ENCODE assay signal across 11 mouse cellular contexts in the genomic region with DNA sequence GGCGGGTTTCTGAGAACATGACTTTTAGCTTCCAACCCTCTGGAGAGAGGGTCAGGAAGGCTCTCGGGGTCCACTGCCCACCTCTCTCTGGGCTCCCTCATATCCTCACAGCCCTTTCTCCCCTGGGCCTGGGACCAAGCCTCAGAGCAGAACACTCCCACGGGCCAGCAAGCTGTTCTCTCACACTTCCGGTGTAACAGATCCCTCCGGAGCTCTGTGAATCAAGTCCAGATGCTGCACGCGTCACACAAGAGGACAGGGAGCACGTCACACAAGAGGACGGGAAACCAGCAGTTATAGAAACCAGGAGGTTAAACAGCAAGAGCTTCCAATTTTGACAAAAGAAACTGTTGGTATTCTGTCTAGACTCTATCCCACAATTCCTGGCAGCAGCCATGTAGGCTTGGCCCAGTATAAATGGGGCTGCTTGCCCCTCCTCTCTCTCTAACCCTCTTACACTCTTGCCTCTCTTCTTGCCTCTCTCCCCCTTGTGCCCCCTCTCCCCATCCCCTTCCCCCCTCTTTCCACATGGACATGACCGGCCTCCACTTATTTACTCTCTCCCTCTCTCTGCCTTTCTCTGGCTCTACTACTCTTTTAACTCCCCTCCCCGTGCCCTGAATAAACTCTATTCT. TPM values are rescaled to one million over a fixed set of nuclear protein-coding genes. Genes with fewer than 3 reads are reported as not detected.
DNase-seq lines count a peak whose midpoint lies in the region; ATAC-seq lines count a peak whose summit lies in the region.
"Had no signal": no experiment of that assay in that cellular context is flagged by ENCODE, and none has a peak within 500 bp of the region (broad histone marks: within the 10 kb centered on the region; RNA-seq: fewer than 3 reads in every experiment).

No protein-coding gene starts in this region.

- no peak overlapping the region for H3K9ac ChIP-seq in hindbrain, embryonic 11.5 days (ENCODE audit: low read depth, low read length)
- no peak overlapping the region for H3K9ac ChIP-seq in hindbrain, embryonic 16.5 days (ENCODE audit: low read depth, low read length)
- H3K9ac ChIP-seq: neural tube, embryonic 12.5 days had no signal

- WGBS in hindbrain, embryonic 11.5 days: 76% methylated on average over 11 of the region's 11 CpGs
- WGBS in hindbrain, embryonic 16.5 days: 79% methylated on average over 11 of the region's 11 CpGs

- no peak overlapping the region for H3K27ac ChIP-seq in hindbrain, embryonic 11.5 days (ENCODE audit: low read depth, low read length)
- no peak overlapping the region for H3K27ac ChIP-seq in hindbrain, embryonic 16.5 days (ENCODE audit: low read depth, low read length)
- H3K27ac ChIP-seq: macrophage; neural tube, embryonic 12.5 days had no signal

- H3K27me3 ChIP-seq in hindbrain, embryonic 11.5 days (ENCODE audit: control insufficient read depth, insufficient read depth, low read length): no peaks in the 10 kb centered on the region
- no peaks in the 10 kb centered on the region for H3K27me3 ChIP-seq in hindbrain, embryonic 16.5 days (replicated peaks; ENCODE audit: control insufficient read depth, insufficient read depth, low read length)
- H3K27me3 ChIP-seq: neural tube, embryonic 12.5 days had no signal

- no peak for ATAC-seq in hindbrain, embryonic 11.5 days (ENCODE audit: low FRiP score)
- no peak for ATAC-seq in hindbrain, embryonic 16.5 days

- no peaks in the 10 kb centered on the region for H3K36me3 ChIP-seq in hindbrain, embryonic 11.5 days (ENCODE audit: control insufficient read depth, insufficient read depth, low read length)
- no peaks in the 10 kb centered on the region for H3K36me3 ChIP-seq in hindbrain, embryonic 16.5 days (ENCODE audit: control insufficient read depth, insufficient read depth, low read length)
- H3K36me3 ChIP-seq: neural tube, embryonic 12.5 days had no signal

- no peak overlapping the region for H3K4me2 ChIP-seq in hindbrain, embryonic 11.5 days (replicated peaks; ENCODE audit: low read depth, low read length)
- H3K4me2 ChIP-seq in hindbrain, embryonic 16.5 days (ENCODE audit: low read length): no peak overlapping the region
- H3K4me2 ChIP-seq: neural tube, embryonic 12.5 days had no signal

- no peak overlapping the region for H3K4me3 ChIP-seq in hindbrain, embryonic 11.5 days (ENCODE audit: low read depth, low read length)
- H3K4me3 ChIP-seq in hindbrain, embryonic 16.5 days (ENCODE audit: low read length): no peak overlapping the region
- H3K4me3 ChIP-seq: neural tube, embryonic 12.5 days had no signal

- DNase-seq in hindbrain, embryonic 11.5 days (ENCODE audit: low spot score): peak; percentile 19
- peak; percentile 62 for DNase-seq in embryo, embryonic 11 days
- DNase-seq in fibroblast of lung, adult 2 months (ENCODE audit: low read depth): peak; percentile 54
- peak; percentile 73 for DNase-seq in kidney, postnatal 10 days
- no peak for DNase-seq in right cerebral cortex, postnatal 4 days
- DNase-seq in thymus, postnatal 14 days: no peak
- DNase-seq: spleen, adult 18-20 months; thymus, postnatal 25 days had no signal

- no peaks in the 10 kb centered on the region for H3K4me1 ChIP-seq in hindbrain, embryonic 11.5 days (replicated peaks; ENCODE audit: control insufficient read depth, insufficient read depth, low read length)
- peaks cover 3% of the 10 kb centered on the region for H3K4me1 ChIP-seq in hindbrain, embryonic 16.5 days (ENCODE audit: control insufficient read depth, insufficient read depth, low read depth, low read length)

- H3K9me3 ChIP-seq in hindbrain, embryonic 11.5 days (ENCODE audit: control insufficient read depth, low read length): no peaks in the 10 kb centered on the region
- no peaks in the 10 kb centered on the region for H3K9me3 ChIP-seq in hindbrain, embryonic 16.5 days (ENCODE audit: control insufficient read depth, low read length)
- H3K9me3 ChIP-seq: neural tube, embryonic 12.5 days had no signal

RNA-seq across cellular contexts. Expression of a gene that starts 19.9 kb away (rescaled TPM):
- polyA plus RNA-seq in hindbrain, embryonic 11.5 days (2014; fragmentation: Nextera tagmentation; extraction: Ambion mirVana): 11.3 and 11.6 TPM in 2 replicates
- polyA plus RNA-seq in hindbrain, embryonic 16.5 days (2015; fragmentation: Nextera tagmentation; extraction: Ambion mirVana): 11.0 and 16.1 TPM in 2 replicates

Comparison
In these comparisons a context has a peak if more than half of its experiments do, and no peak if none do; other contexts are left out.
1. DNase-seq: peak in hindbrain, embryonic 11.5 days (single experiment), embryo, embryonic 11 days (single experiment), fibroblast of lung, adult 2 months (single experiment) and kidney, postnatal 10 days (single experiment); none in right cerebral cortex, postnatal 4 days (single experiment) and thymus, postnatal 14 days (single experiment).